Mouse (Mus musculus): Measurements from ENCODE around the gene Trabd2b.
A peak's percentile ranks its signal among the peaks of the same experiment; 100 is the strongest.

Trabd2b gene

GRCm38 (mm10) chr4:114605670-114606069 is 199.1 kb downstream of the Trabd2b start:
- DNase-seq (ENCODE audit: low read depth): no peak

- no peak for DNase-seq (ENCODE audit: low read depth)
These were observed 201.3 kb downstream of the Trabd2b start for GRCm38 (mm10) chr4:114607873-114608272.

- DNase-seq (ENCODE audit: low read depth): no peak
These were observed 202.8 kb downstream of the Trabd2b start for GRCm38 (mm10) chr4:114609297-114609696.

GRCm38 (mm10) chr4:114611166-114611929 is 204.8 kb downstream of the Trabd2b start:
- DNase-seq (ENCODE audit: low read depth): no peak

GRCm38 (mm10) chr4:114612032-114612431 is 205.5 kb downstream of the Trabd2b start:
- DNase-seq (ENCODE audit: low read depth): no peak

GRCm38 (mm10) chr4:114612827-114613226 is 206.3 kb downstream of the Trabd2b start:
- DNase-seq (ENCODE audit: low read depth): no peak

GRCm38 (mm10) chr4:114614086-114614485 is 207.6 kb downstream of the Trabd2b start:
- no peak for DNase-seq (ENCODE audit: low read depth)

GRCm38 (mm10) chr4:114615765-114616164 is 209.2 kb downstream of the Trabd2b start:
- DNase-seq (ENCODE audit: low read depth): no peak

GRCm38 (mm10) chr4:114622929-114623328 is 216.4 kb downstream of the Trabd2b start:
- DNase-seq (ENCODE audit: low read depth): no peak

GRCm38 (mm10) chr4:114624114-114624910 is 217.8 kb downstream of the Trabd2b start:
- DNase-seq (ENCODE audit: low read depth): no peak

- DNase-seq (ENCODE audit: low read depth): no peak
These were observed 218.8 kb downstream of the Trabd2b start for GRCm38 (mm10) chr4:114625357-114625756.

- no peak for DNase-seq (ENCODE audit: low read depth)
These were observed 219.4 kb downstream of the Trabd2b start for GRCm38 (mm10) chr4:114625920-114626319.

GRCm38 (mm10) chr4:114627674-114628293 is 221.3 kb downstream of the Trabd2b start:
- DNase-seq (ENCODE audit: low read depth): no peak

GRCm38 (mm10) chr4:114635889-114636288 is 229.4 kb downstream of the Trabd2b start:
- peak; percentile 3 for DNase-seq (ENCODE audit: low read depth)

- no peak for DNase-seq (ENCODE audit: low read depth)
These were observed 229.8 kb downstream of the Trabd2b start for GRCm38 (mm10) chr4:114636324-114636723.

GRCm38 (mm10) chr4:114637120-114637519 is 230.6 kb downstream of the Trabd2b start:
- peak; percentile 6 for DNase-seq (ENCODE audit: low read depth)

GRCm38 (mm10) chr4:114642469-114642868 is 235.9 kb downstream of the Trabd2b start:
- DNase-seq (ENCODE audit: low read depth): no peak

GRCm38 (mm10) chr4:114643679-114644208 is 237.2 kb downstream of the Trabd2b start:
- DNase-seq (ENCODE audit: low read depth): no peak

GRCm38 (mm10) chr4:114645341-114645740 is 238.8 kb downstream of the Trabd2b start:
- DNase-seq (ENCODE audit: low read depth): no peak

- DNase-seq (ENCODE audit: low read depth): no peak
These were observed 240.5 kb downstream of the Trabd2b start for GRCm38 (mm10) chr4:114646825-114647681.

GRCm38 (mm10) chr4:114647689-114648088 is 241.2 kb downstream of the Trabd2b start:
- DNase-seq (ENCODE audit: low read depth): peak; percentile 23
